Mouse (Mus musculus): ENCODE measurements around the gene Chst14. TPM values are rescaled to one million over a fixed set of nuclear protein-coding genes. Genes with fewer than 3 reads are reported as not detected.
A peak's percentile ranks its signal among the peaks of the same experiment; 100 is the strongest.

The Chst14 gene
- polyA plus RNA-seq, 1 experiment from 2014 or later: 40.8 TPM

GRCm38 (mm10) chr2:118926998-118927739 is 873 bp downstream of the Chst14 start:
- H3K4me3 ChIP-seq (ENCODE audit: low read depth, low read length): peak overlapping the region; percentile 75
- peaks cover 15% of the 10 kb centered on the region; the same call in 1 of the 2 replicates for H3K4me1 ChIP-seq (ENCODE audit: insufficient read depth)
- peak overlapping the region; percentile 77 for H3K27ac ChIP-seq (ENCODE audit: low read depth)
- H3K9me3 ChIP-seq (ENCODE audit: low read depth, low read length): no peaks in the 10 kb centered on the region
- ATAC-seq (ENCODE audit: insufficient read depth): no peak
- WGBS: 24% methylated on average over 31 of the region's 31 CpGs
- DNase-seq: no peak
- H3K36me3 ChIP-seq (ENCODE audit: insufficient read depth): peaks cover 14% of the 10 kb centered on the region; the same call in 1 of the 2 replicates
- peak overlapping the region; percentile 93 for H3K4me2 ChIP-seq
- no peaks in the 10 kb centered on the region for H3K27me3 ChIP-seq (ENCODE audit: insufficient read depth, low read length)
- no peak for TF ChIP-seq CTCF (IDR thresholded peaks at IDR 0.05; ENCODE audit: low read depth)
- H3K9ac ChIP-seq: peak overlapping the region; percentile 82

- no peak overlapping the region for H3K27ac ChIP-seq (ENCODE audit: low read depth)
- ATAC-seq (ENCODE audit: insufficient read depth) (no peak), DNase-seq (no peak)
- H3K9ac ChIP-seq: no peak overlapping the region
- no peaks in the 10 kb centered on the region for H3K4me1 ChIP-seq (ENCODE audit: insufficient read depth)
- H3K9me3 ChIP-seq (ENCODE audit: low read depth, low read length): no peaks in the 10 kb centered on the region
- H3K36me3 ChIP-seq (ENCODE audit: insufficient read depth): no peaks in the 10 kb centered on the region
- no peaks in the 10 kb centered on the region for H3K27me3 ChIP-seq (ENCODE audit: insufficient read depth, low read length)
- no peak overlapping the region for H3K4me2 ChIP-seq
- no peak overlapping the region for H3K4me3 ChIP-seq (ENCODE audit: low read depth, low read length)
- 62% methylated on average over 7 of the region's 7 CpGs for WGBS
- TF ChIP-seq CTCF (IDR thresholded peaks at IDR 0.05; ENCODE audit: low read depth): no peak
Observed at GRCm38 (mm10) chr2:118941341-118941740, 15.0 kb downstream of the Chst14 start.

GRCm38 (mm10) chr2:118943232-118943631 is 16.9 kb downstream of the Chst14 start:
- no peak for TF ChIP-seq CTCF (IDR thresholded peaks at IDR 0.05; ENCODE audit: low read depth)
- Histone ChIP-seq H3K4me3 (ENCODE audit: low read depth, low read length) (no peak overlapping the region), H3K27me3 (ENCODE audit: insufficient read depth, low read length) (no peaks in the 10 kb centered on the region), H3K4me1 (ENCODE audit: insufficient read depth) (no peaks in the 10 kb centered on the region), H3K9ac (no peak overlapping the region), H3K9me3 (ENCODE audit: low read depth, low read length) (no peaks in the 10 kb centered on the region), H3K36me3 (ENCODE audit: insufficient read depth) (no peaks in the 10 kb centered on the region), H3K4me2 (no peak overlapping the region), H3K27ac (ENCODE audit: low read depth) (no peak overlapping the region)
- DNase-seq (no peak), ATAC-seq (ENCODE audit: insufficient read depth) (no peak)
- 79% methylated on average over 6 of the region's 6 CpGs for WGBS

GRCm38 (mm10) chr2:118948818-118949217 is 22.5 kb downstream of the Chst14 start:
- DNase-seq: no peak
- no peak for ATAC-seq (ENCODE audit: insufficient read depth)
- H3K4me2 ChIP-seq: no peak overlapping the region
- H3K4me3 ChIP-seq (ENCODE audit: low read depth, low read length): no peak overlapping the region
- no peaks in the 10 kb centered on the region for H3K4me1 ChIP-seq (ENCODE audit: insufficient read depth)
- no peak for TF ChIP-seq CTCF (IDR thresholded peaks at IDR 0.05; ENCODE audit: low read depth)
- H3K27me3 ChIP-seq (ENCODE audit: insufficient read depth, low read length): no peaks in the 10 kb centered on the region
- WGBS: 70% methylated on average over 4 of the region's 4 CpGs
- H3K9ac ChIP-seq: no peak overlapping the region
- no peak overlapping the region for H3K27ac ChIP-seq (ENCODE audit: low read depth)
- no peaks in the 10 kb centered on the region for H3K9me3 ChIP-seq (ENCODE audit: low read depth, low read length)
- no peaks in the 10 kb centered on the region for H3K36me3 ChIP-seq (ENCODE audit: insufficient read depth)

- H3K4me3 ChIP-seq (ENCODE audit: low read depth, low read length): no peak overlapping the region
- no peak overlapping the region for H3K27ac ChIP-seq (ENCODE audit: low read depth)
- no peaks in the 10 kb centered on the region for H3K27me3 ChIP-seq (ENCODE audit: insufficient read depth, low read length)
- WGBS: 75% methylated on average over 3 of the region's 3 CpGs
- no peak for TF ChIP-seq CTCF (IDR thresholded peaks at IDR 0.05; ENCODE audit: low read depth)
- H3K4me2 ChIP-seq: no peak overlapping the region
- no peaks in the 10 kb centered on the region for H3K9me3 ChIP-seq (ENCODE audit: low read depth, low read length)
- H3K9ac ChIP-seq: no peak overlapping the region
- no peaks in the 10 kb centered on the region for H3K4me1 ChIP-seq (ENCODE audit: insufficient read depth)
- DNase-seq (no peak), ATAC-seq (ENCODE audit: insufficient read depth) (no peak)
- no peaks in the 10 kb centered on the region for H3K36me3 ChIP-seq (ENCODE audit: insufficient read depth)
Observed at GRCm38 (mm10) chr2:118949699-118950098, 23.4 kb downstream of the Chst14 start.

- Histone ChIP-seq H3K36me3 (ENCODE audit: insufficient read depth) (no peaks in the 10 kb centered on the region), H3K9me3 (ENCODE audit: low read depth, low read length) (no peaks in the 10 kb centered on the region), H3K4me3 (ENCODE audit: low read depth, low read length) (no peak overlapping the region), H3K4me2 (no peak overlapping the region), H3K9ac (no peak overlapping the region), H3K4me1 (ENCODE audit: insufficient read depth) (no peaks in the 10 kb centered on the region), H3K27ac (ENCODE audit: low read depth) (no peak overlapping the region), H3K27me3 (ENCODE audit: insufficient read depth, low read length) (no peaks in the 10 kb centered on the region)
- WGBS: 53% methylated on average over 5 of the region's 5 CpGs
- no peak for ATAC-seq (ENCODE audit: insufficient read depth)
- no peak for TF ChIP-seq CTCF (IDR thresholded peaks at IDR 0.05; ENCODE audit: low read depth)
- no peak for DNase-seq
Observed at GRCm38 (mm10) chr2:118956497-118956896, 30.2 kb downstream of the Chst14 start.

- no peak for TF ChIP-seq CTCF (IDR thresholded peaks at IDR 0.05; ENCODE audit: low read depth)
- H3K9me3 ChIP-seq (ENCODE audit: low read depth, low read length): no peaks in the 10 kb centered on the region
- H3K27ac ChIP-seq (ENCODE audit: low read depth): no peak overlapping the region
- no peak overlapping the region for H3K4me2 ChIP-seq
- 13% methylated on average over 2 of the region's 2 CpGs for WGBS
- no peaks in the 10 kb centered on the region for H3K4me1 ChIP-seq (ENCODE audit: insufficient read depth)
- no peaks in the 10 kb centered on the region for H3K36me3 ChIP-seq (ENCODE audit: insufficient read depth)
- H3K4me3 ChIP-seq (ENCODE audit: low read depth, low read length): no peak overlapping the region
- H3K9ac ChIP-seq: no peak overlapping the region
- DNase-seq (no peak), ATAC-seq (ENCODE audit: insufficient read depth) (no peak)
- no peaks in the 10 kb centered on the region for H3K27me3 ChIP-seq (ENCODE audit: insufficient read depth, low read length)
Observed at GRCm38 (mm10) chr2:118959644-118960043, 33.3 kb downstream of the Chst14 start.
